Mouse (Mus musculus): ENCODE results near the gene Aim2.

DNA sequence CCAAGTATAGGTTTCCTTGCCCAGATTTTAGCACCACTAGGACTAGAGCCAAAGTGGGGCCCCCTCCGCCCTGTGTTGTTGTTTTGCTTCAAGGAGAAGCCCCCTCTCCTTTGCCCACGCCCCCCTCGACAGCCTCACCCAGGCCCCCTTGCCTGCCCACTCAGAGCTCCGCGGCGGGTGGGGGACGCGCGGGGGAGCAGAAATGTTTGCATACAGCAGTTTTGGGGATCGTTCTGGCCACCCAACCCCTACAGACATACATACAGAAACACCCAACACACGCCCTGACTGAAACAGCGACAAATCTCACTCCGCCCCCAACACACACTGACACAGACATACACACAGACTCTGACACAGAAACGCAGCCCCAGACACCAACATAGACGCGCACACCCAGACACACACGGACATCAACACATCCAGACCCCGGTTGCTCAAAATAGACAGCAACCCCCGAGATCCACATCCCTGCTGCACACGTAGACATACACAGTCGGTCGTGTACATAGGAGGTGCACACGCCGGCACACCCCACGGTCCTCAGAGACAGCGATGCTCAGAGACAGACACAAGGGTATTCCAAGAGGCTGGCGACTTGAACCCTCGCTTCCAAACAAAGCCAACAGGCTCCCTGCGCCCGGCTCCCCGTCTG is 16.1 kb downstream of the Aim2 start:
- TF ChIP-seq CTCF (conservative IDR thresholded peaks at IDR 0.05; ENCODE audit: low read length) (no peak), NANOG (IDR thresholded peaks at IDR 0.05; ENCODE audit: borderline replicate concordance, low read length) (no peak), POU5F1 (IDR thresholded peaks at IDR 0.05; ENCODE audit: borderline replicate concordance, low read length) (no peak)
